Mouse (Mus musculus): ENCODE measurements around the gene Ccdc115. TPM values are rescaled to one million over a fixed set of nuclear protein-coding genes. Genes with fewer than 3 reads are reported as not detected.

The Ccdc115 gene
- 48.3 and 48.9 TPM in 2 replicates for polyA plus RNA-seq (2014; fragmentation: Nextera tagmentation; extraction: Ambion mirVana)

- H3K9ac ChIP-seq (ENCODE audit: low read depth, low read length) = peak within 1 kb of the TSS; percentile 76
- peak; percentile 95 for ATAC-seq (ENCODE audit: low FRiP score, low TSS enrichment)
- peak within 1 kb of the TSS; percentile 62 for H3K27ac ChIP-seq (ENCODE audit: low read depth, low read length)
- H3K4me3 ChIP-seq (ENCODE audit: low read length) = peak within 1 kb of the TSS; percentile 75
- H3K36me3 ChIP-seq (ENCODE audit: control insufficient read depth, insufficient read depth, low read length) = peaks cover 28% of the 10 kb centered on the region
- under 1% methylated on average over 48 of the region's 48 CpGs for WGBS
- H3K9me3 ChIP-seq (ENCODE audit: control insufficient read depth, low read length) = no peaks in the 10 kb centered on the region
- H3K4me2 ChIP-seq (replicated peaks; ENCODE audit: low read depth, low read length) = peak within 1 kb of the TSS; percentile 68
- H3K27me3 ChIP-seq (ENCODE audit: control insufficient read depth, insufficient read depth, low read length) = no peaks in the 10 kb centered on the region
- H3K4me1 ChIP-seq (ENCODE audit: control insufficient read depth, insufficient read depth, low read length) = peaks cover 9% of the 10 kb centered on the region
Measured at GRCm38 (mm10) chr1:34439215-34439960, at the start of gene Ccdc115, which contains the start of gene Imp4. TSS of gene Ccdc115 (minus strand) at chr1:34439672. TSS of gene Imp4 (plus strand) at chr1:34439851.

GRCm38 (mm10) chr1:34487383-34487782 is 47.9 kb upstream of the Ccdc115 start:
- no peak overlapping the region for H3K9ac ChIP-seq (ENCODE audit: low read depth, low read length)
- no peak overlapping the region for H3K4me3 ChIP-seq (ENCODE audit: low read length)
- no peaks in the 10 kb centered on the region for H3K9me3 ChIP-seq (ENCODE audit: control insufficient read depth, low read length)
- no peak overlapping the region for H3K4me2 ChIP-seq (replicated peaks; ENCODE audit: low read depth, low read length)
- 0 out of 2 replicates have a peak, but pooled peaks cover 2% of the 10 kb centered on the region for H3K4me1 ChIP-seq (ENCODE audit: control insufficient read depth, insufficient read depth, low read length)
- 93% methylated on average over 3 of the region's 3 CpGs for WGBS
- H3K27me3 ChIP-seq (ENCODE audit: control insufficient read depth, insufficient read depth, low read length) = no peaks in the 10 kb centered on the region
- ATAC-seq (ENCODE audit: low FRiP score, low TSS enrichment) = no peak
- no peaks in the 10 kb centered on the region for H3K36me3 ChIP-seq (ENCODE audit: control insufficient read depth, insufficient read depth, low read length)
- H3K27ac ChIP-seq (ENCODE audit: low read depth, low read length) = no peak overlapping the region

- WGBS = 5% methylated on average over 25 of the region's 25 CpGs
- no peaks in the 10 kb centered on the region for H3K27me3 ChIP-seq (ENCODE audit: control insufficient read depth, insufficient read depth, low read length)
- no peaks in the 10 kb centered on the region for H3K9me3 ChIP-seq (ENCODE audit: control insufficient read depth, low read length)
- 0 out of 2 replicates have a peak, but pooled peaks cover 2% of the 10 kb centered on the region for H3K4me1 ChIP-seq (ENCODE audit: control insufficient read depth, insufficient read depth, low read length)
- no peaks in the 10 kb centered on the region for H3K36me3 ChIP-seq (ENCODE audit: control insufficient read depth, insufficient read depth, low read length)
- H3K4me2 ChIP-seq (replicated peaks; ENCODE audit: low read depth, low read length) = peak overlapping the region; percentile 45
- H3K4me3 ChIP-seq (ENCODE audit: low read length) = peak overlapping the region; percentile 24
- peak; percentile 69 for ATAC-seq (ENCODE audit: low FRiP score, low TSS enrichment)
- 0 out of 2 replicates have a peak overlapping the region, but pooled peaks have one; percentile 18 for H3K9ac ChIP-seq (ENCODE audit: low read depth, low read length)
- no peak overlapping the region for H3K27ac ChIP-seq (ENCODE audit: low read depth, low read length)
Measured at GRCm38 (mm10) chr1:34485461-34486188, 46.2 kb upstream of the Ccdc115 start.

DNA sequence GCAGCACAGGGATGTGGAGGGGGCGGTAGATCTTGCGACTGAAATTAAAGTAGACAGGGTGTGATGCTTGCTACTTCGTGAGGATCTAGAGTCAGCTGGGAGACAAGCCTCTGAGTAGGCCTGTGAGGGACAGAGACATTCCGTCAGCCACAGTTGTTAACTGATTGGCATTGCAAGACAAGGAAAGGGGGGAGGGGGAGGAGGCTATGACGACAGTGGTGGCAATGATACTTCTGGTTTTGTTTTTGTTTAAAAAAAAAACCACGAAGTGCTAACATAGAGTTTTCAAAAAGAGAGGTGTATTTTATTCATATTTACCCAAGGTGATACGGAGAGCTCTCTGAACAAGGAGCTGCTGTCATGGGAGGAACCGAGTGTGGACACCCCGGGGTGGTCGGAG is 45.0 kb upstream of the Ccdc115 start:
- 0 out of 2 replicates have a peak, but pooled peaks cover 2% of the 10 kb centered on the region for H3K4me1 ChIP-seq (ENCODE audit: control insufficient read depth, insufficient read depth, low read length)
- H3K4me3 ChIP-seq (ENCODE audit: low read length) = no peak overlapping the region
- 70% methylated on average over 10 of the region's 10 CpGs for WGBS
- H3K27me3 ChIP-seq (ENCODE audit: control insufficient read depth, insufficient read depth, low read length) = no peaks in the 10 kb centered on the region
- H3K36me3 ChIP-seq (ENCODE audit: control insufficient read depth, insufficient read depth, low read length) = no peaks in the 10 kb centered on the region
- no peak overlapping the region for H3K4me2 ChIP-seq (replicated peaks; ENCODE audit: low read depth, low read length)
- no peaks in the 10 kb centered on the region for H3K9me3 ChIP-seq (ENCODE audit: control insufficient read depth, low read length)
- no peak overlapping the region for H3K9ac ChIP-seq (ENCODE audit: low read depth, low read length)
- no peak for ATAC-seq (ENCODE audit: low FRiP score, low TSS enrichment)
- no peak overlapping the region for H3K27ac ChIP-seq (ENCODE audit: low read depth, low read length)

GRCm38 (mm10) chr1:34481920-34482669 is 42.6 kb upstream of the Ccdc115 start:
- no peak overlapping the region for H3K9ac ChIP-seq (ENCODE audit: low read depth, low read length)
- no peaks in the 10 kb centered on the region for H3K9me3 ChIP-seq (ENCODE audit: control insufficient read depth, low read length)
- no peaks in the 10 kb centered on the region for H3K36me3 ChIP-seq (ENCODE audit: control insufficient read depth, insufficient read depth, low read length)
- no peak overlapping the region for H3K4me3 ChIP-seq (ENCODE audit: low read length)
- no peaks in the 10 kb centered on the region for H3K27me3 ChIP-seq (ENCODE audit: control insufficient read depth, insufficient read depth, low read length)
- WGBS = 60% methylated on average over 5 of the region's 5 CpGs
- 0 out of 2 replicates have a peak, but pooled peaks cover 2% of the 10 kb centered on the region for H3K4me1 ChIP-seq (ENCODE audit: control insufficient read depth, insufficient read depth, low read length)
- H3K4me2 ChIP-seq (replicated peaks; ENCODE audit: low read depth, low read length) = no peak overlapping the region
- ATAC-seq (ENCODE audit: low FRiP score, low TSS enrichment) = no peak
- no peak overlapping the region for H3K27ac ChIP-seq (ENCODE audit: low read depth, low read length)

GRCm38 (mm10) chr1:34480801-34481200 is 41.3 kb upstream of the Ccdc115 start:
- 82% methylated on average over 5 of the region's 5 CpGs for WGBS
- no peak overlapping the region for H3K9ac ChIP-seq (ENCODE audit: low read depth, low read length)
- H3K4me2 ChIP-seq (replicated peaks; ENCODE audit: low read depth, low read length) = no peak overlapping the region
- H3K27ac ChIP-seq (ENCODE audit: low read depth, low read length) = no peak overlapping the region
- H3K4me3 ChIP-seq (ENCODE audit: low read length) = no peak overlapping the region
- no peak for ATAC-seq (ENCODE audit: low FRiP score, low TSS enrichment)
- no peaks in the 10 kb centered on the region for H3K9me3 ChIP-seq (ENCODE audit: control insufficient read depth, low read length)
- H3K4me1 ChIP-seq (ENCODE audit: control insufficient read depth, insufficient read depth, low read length) = 0 out of 2 replicates have a peak, but pooled peaks cover 2% of the 10 kb centered on the region
- H3K36me3 ChIP-seq (ENCODE audit: control insufficient read depth, insufficient read depth, low read length) = no peaks in the 10 kb centered on the region
- H3K27me3 ChIP-seq (ENCODE audit: control insufficient read depth, insufficient read depth, low read length) = no peaks in the 10 kb centered on the region

DNA sequence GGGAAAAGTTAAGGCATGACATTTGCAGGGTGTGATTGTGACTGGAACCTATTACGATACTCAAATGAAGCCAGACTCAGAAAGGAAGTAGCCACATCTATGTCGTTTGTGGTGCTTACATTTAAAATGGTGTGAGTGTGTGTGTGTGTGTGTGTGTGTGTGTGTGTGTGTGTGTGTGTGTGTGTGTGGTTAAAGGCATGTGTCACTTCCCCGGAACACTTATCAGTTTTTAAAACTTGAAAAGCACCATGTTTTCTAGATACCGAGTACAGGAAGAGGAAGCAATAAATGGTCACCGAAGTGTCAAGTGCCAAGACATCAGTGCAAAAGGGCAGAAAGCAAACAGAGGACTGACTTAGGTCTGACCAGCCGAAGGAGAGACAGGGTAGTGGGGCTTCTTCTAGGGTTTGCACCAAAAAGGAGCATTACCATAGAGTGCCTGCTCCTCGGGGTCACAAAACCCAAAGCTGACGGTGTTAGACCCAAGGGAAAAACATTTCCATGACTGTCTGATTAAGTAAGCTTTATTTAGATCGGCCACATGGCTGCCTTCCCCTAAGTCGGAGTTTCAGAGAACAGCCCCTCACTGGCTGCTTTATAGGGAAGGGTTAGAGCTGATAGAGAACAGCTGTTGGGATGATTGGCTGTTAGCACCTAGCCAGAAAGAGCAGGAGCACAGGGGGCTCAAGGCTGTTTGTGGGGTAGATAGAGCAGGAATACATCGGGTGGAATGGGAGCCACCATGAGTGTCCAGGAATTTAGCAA is 39.6 kb upstream of the Ccdc115 start:
- Histone ChIP-seq H3K27me3 (ENCODE audit: control insufficient read depth, insufficient read depth, low read length) (no peaks in the 10 kb centered on the region), H3K36me3 (ENCODE audit: control insufficient read depth, insufficient read depth, low read length) (no peaks in the 10 kb centered on the region), H3K4me2 (replicated peaks; ENCODE audit: low read depth, low read length) (no peak overlapping the region), H3K9ac (ENCODE audit: low read depth, low read length) (no peak overlapping the region), H3K9me3 (ENCODE audit: control insufficient read depth, low read length) (no peaks in the 10 kb centered on the region), H3K4me1 (ENCODE audit: control insufficient read depth, insufficient read depth, low read length) (no peaks in the 10 kb centered on the region), H3K4me3 (ENCODE audit: low read length) (no peak overlapping the region), H3K27ac (ENCODE audit: low read depth, low read length) (no peak overlapping the region)
- ATAC-seq (ENCODE audit: low FRiP score, low TSS enrichment) = peak; percentile 57; the same call in 1 of the 2 replicates
- 24% methylated on average over 11 of the region's 11 CpGs for WGBS

All from kidney, embryonic 14.5 days (tissue).